Mouse (Mus musculus) embryo, embryonic 11.5 days (tissue): ENCODE results near the gene Cib4.

Source experiments
- DNase-seq: peaks from one replicate; pipeline ENCODE4 v3.0.0-alpha.2; 2012; ENCODE audit warnings: low read depth, low spot score

The Cib4 gene

DNA sequence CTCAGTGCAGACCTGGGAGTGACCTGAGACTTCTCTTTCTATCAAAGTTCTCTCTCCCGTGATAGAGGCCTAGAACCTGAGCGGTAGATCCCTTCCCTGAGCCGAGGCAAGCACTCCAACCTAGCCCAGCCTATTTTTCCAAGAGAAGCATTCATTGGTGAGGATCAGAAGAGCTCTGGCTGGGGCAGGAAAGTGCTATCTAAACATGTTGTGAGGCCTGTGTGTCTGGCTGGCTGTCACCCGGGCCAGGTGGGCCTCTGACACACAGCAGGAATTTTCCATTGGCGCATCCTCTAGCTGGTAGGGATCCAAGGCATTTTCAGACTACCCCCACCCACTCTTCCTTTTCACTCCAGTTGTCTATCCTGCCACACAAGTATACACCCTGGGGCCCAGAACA is 26.2 kb upstream of the Cib4 start:
- no peak for DNase-seq

GRCm38 (mm10) chr5:30568479-30568878 is 22.8 kb upstream of the Cib4 start:
- no peak for DNase-seq

DNA sequence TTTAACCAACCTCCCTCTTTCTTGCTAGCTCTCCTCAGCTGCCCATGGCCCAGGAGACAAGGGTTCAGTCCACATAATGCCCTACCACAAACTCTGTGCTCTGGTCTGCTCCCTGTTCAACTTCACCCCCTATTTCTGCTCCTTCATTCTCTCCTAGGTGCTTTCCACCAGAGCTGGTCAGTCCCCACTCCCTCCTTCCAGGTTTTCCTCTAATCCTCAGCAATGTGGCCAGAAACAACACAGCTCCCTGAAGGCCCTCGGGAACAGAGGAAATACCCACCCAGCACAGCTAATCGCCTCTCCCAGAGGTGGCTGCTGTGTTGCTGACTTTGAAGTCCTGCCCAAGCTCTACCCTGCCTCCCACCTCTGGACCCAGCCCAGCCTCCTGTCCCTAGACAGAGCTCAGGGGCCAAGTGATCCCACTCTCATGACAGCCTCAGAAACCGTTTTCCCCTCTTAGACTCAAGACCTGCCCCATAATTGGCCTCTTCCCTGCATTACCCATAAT is 14.4 kb upstream of the Cib4 start:
- no peak for DNase-seq

DNA sequence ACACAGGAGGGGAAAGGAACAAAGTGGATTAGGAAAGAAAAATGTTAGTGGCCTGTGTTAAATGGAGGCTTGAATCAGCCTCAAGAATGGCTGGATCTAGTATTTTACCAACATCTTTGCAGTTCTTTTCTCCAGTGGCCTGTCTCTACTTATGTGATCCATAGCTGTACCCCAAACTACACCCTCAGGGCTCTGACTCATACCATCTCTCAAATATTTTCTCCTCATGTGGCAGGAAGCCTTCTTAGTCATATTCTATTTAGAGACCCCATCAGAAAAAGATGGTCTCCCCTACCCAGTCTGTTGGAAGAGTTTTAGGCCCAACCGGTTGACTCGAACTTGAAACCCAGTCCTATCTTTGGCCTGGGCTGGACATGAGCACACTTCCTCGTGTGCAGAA is 13.8 kb upstream of the Cib4 start:
- DNase-seq, result no peak

- DNase-seq, result no peak
Observed at GRCm38 (mm10) chr5:30556284-30556683, 10.6 kb upstream of the Cib4 start.

DNA sequence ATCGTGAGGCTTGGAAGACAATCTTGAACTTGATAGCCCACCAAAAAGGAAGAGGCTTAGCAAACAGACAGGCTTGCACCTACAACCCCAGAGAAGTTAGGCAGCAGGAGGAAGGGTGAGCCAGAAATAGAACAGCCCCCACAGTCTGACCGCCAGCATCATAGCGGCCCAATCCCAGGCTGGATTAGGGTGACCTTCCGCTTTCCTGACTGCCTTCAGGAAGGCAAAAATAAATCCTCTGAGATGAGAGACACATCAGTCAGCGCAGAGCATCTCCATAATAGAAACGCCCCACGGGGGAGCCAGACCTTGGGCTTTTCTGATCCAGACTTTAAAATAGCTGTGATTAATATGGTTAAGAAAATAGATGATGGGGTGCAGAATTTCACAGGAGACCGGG is 9.3 kb upstream of the Cib4 start:
- DNase-seq, result no peak

- DNase-seq, result no peak
Observed at GRCm38 (mm10) chr5:30553936-30554335, 8.3 kb upstream of the Cib4 start.

GRCm38 (mm10) chr5:30552006-30552405 is 6.4 kb upstream of the Cib4 start:
- no peak for DNase-seq

GRCm38 (mm10) chr5:30551022-30551638 is 5.5 kb upstream of the Cib4 start:
- no peak for DNase-seq

GRCm38 (mm10) chr5:30550334-30551021 is 4.8 kb upstream of the Cib4 start:
- peak; percentile 7 for DNase-seq

- no peak for DNase-seq
Observed at GRCm38 (mm10) chr5:30548681-30549080, 3.0 kb upstream of the Cib4 start.

DNA sequence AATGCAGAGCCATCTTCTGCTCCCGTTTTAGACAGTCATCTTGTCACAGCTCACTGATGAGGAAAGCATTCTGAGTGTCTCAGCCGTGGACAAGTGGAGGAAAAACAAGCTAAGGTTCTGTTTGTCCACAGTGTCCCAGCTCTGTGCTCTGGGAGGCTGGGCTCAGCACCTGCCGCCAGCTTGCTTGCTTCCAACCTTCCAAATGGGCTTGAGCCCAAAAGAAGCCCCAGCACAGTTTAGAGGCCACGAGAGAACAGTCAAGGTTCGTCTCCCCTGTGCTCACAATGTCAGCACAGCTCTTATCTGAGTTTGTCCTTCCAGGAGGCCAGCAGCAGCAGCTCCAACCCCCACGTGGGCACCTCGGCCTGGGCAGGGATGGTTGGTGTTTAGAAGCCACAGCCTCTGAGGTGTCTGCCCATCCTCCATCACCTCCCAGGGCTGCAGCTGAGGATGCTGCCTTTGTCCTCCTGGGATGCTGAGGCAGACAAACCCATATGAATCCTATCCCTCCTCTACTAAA is 9.5 kb downstream of the Cib4 start:
- DNase-seq, result no peak

- no peak for DNase-seq
Observed at GRCm38 (mm10) chr5:30534637-30535036, 11.0 kb downstream of the Cib4 start.

- no peak for DNase-seq
Observed at GRCm38 (mm10) chr5:30528906-30529305, 16.7 kb downstream of the Cib4 start.

DNA sequence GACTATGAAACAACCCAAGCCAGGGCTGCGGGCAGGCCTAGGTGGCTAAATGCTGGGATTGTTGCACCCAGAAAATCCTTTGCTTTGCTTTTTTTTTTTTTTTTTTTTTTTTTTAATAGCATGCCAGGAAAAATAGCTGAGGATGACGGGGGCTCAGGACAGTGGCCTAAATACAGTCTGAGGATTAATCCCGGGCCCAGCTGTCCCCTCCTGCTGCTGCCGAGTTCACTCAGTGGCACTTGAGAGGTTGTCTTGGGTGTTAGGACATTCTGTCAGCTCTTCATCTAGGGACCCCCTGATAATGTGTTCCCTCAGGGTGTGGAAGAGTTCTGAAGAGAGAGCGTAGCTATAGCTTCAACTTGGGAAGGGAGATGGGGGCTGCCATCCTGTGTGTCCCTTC is 18.5 kb downstream of the Cib4 start:
- no peak for DNase-seq

GRCm38 (mm10) chr5:30525920-30526836 is 19.5 kb downstream of the Cib4 start:
- no peak for DNase-seq

DNA sequence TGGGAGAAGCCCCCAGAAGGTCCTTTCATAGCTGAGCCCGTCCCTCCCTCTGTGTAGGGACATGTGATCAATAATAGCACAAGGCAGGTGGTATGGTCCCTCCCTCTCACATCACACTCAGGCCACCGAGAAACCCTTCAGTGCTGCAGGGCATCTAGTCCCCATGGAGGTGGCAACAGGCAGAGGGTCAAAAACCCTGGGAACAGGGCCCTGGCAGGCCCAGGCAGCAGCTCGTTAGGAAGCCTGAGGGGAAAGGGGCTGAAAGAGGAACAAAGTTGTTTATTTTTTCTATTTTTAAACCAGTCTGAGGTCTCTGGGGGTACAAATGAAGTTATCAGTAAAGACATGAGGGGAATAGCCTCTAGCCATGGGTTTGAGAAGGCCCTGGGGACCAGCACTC is 21.4 kb downstream of the Cib4 start:
- no peak for DNase-seq

GRCm38 (mm10) chr5:30523131-30523530 is 22.5 kb downstream of the Cib4 start:
- DNase-seq, result no peak

DNA sequence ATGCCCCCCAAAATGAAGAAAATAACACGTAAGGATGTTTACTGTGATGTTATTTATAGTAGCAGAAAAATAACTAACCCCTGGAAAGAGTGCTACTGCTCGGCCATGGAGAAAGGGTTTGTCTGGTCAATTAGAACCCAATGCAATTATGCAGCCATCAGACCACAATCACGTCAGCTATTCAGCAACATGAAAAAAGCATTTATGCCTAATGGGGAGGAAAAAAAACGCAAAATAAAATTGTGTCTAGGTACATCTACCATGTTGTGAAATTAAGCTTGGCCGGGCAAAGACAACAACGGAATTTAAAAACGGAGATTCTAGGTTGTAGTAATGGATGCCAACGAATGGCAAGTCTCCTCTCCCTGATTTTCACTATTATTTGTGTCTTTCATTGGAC is 23.2 kb downstream of the Cib4 start:
- DNase-seq, result no peak

- no peak for DNase-seq
Observed at GRCm38 (mm10) chr5:30520214-30520732, 25.4 kb downstream of the Cib4 start.

- no peak for DNase-seq
Observed at GRCm38 (mm10) chr5:30519494-30519893, 26.1 kb downstream of the Cib4 start.

GRCm38 (mm10) chr5:30518547-30518946 is 27.1 kb downstream of the Cib4 start:
- DNase-seq, result no peak
